Mouse (Mus musculus) C2C12 (cell line): ENCODE data around the gene Cgnl1.

Source experiments
- CTCF ChIP-seq: IDR thresholded peaks from one replicate; pipeline ENCODE4 v1.5.1; 2011; ENCODE audit not compliant: control insufficient read depth, insufficient read depth, insufficient read length
- FOSL1 ChIP-seq: IDR thresholded peaks from one replicate; pipeline ENCODE4 v1.8.0; 2011; ENCODE audit warnings: mild to moderate bottlenecking, low read length; ENCODE audit not compliant: poor library complexity, insufficient read depth, severe bottlenecking

DNA sequence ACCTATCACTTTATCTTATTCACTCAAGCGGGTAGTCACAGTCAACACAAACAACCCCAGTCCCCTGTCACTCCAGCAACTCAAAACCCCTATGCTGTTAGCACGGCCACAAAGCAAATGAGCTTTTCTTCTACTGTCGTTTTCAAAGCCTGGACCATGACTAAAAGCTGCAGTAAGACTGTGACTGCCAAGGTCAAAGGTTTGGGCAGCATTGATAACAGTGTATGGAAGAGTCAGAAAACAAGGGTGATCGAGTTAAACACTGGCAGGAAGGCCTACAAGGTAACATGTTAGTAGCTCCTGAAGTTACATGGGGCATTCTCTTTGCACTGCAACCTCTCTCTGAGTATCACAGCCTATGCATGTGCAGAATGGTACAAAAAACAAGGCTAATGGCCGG lies 111.7 kb downstream of the Cgnl1 start:
- no peak for TF ChIP-seq FOSL1
- TF ChIP-seq CTCF: no peak
